Mouse (Mus musculus) layer of hippocampus, adult 9-10 months (tissue): ENCODE measurements around the gene Hesx1.
A peak's percentile ranks its signal among the peaks of the same experiment; 100 is the strongest.

Experiments
- DNase-seq: peaks from one replicate; pipeline ENCODE4 v3.0.0; 2022; ENCODE audit warnings: low spot score

The Hesx1 gene

GRCm38 (mm10) chr14:27013658-27014057 lies 19.4 kb downstream of the Hesx1 start:
- DNase-seq: no peak

GRCm38 (mm10) chr14:27017936-27018335 lies 23.7 kb downstream of the Hesx1 start:
- no peak for DNase-seq

- no peak for DNase-seq
These were observed 25.6 kb downstream of the Hesx1 start for GRCm38 (mm10) chr14:27019850-27020249.

GRCm38 (mm10) chr14:27022876-27023275 lies 28.7 kb downstream of the Hesx1 start:
- no peak for DNase-seq

GRCm38 (mm10) chr14:27024664-27025063 lies 30.4 kb downstream of the Hesx1 start:
- DNase-seq: no peak

- DNase-seq: peak; percentile 61
These were observed 35.6 kb downstream of the Hesx1 start for GRCm38 (mm10) chr14:27029771-27030173.

GRCm38 (mm10) chr14:27031142-27031541 lies 36.9 kb downstream of the Hesx1 start:
- DNase-seq: no peak

- no peak for DNase-seq
These were observed 43.3 kb downstream of the Hesx1 start for GRCm38 (mm10) chr14:27037513-27037912.

GRCm38 (mm10) chr14:27038783-27039182 lies 44.6 kb downstream of the Hesx1 start, which contains the start of gene Il17rd:
Gene Il17rd, plus strand, starts transcription at chr14:27038941.
- peak; percentile 35 for DNase-seq

- DNase-seq: no peak
These were observed 45.3 kb downstream of the Hesx1 start for GRCm38 (mm10) chr14:27039281-27040248.

GRCm38 (mm10) chr14:27040451-27040850 lies 46.2 kb downstream of the Hesx1 start:
- DNase-seq: no peak

GRCm38 (mm10) chr14:27042280-27042983 lies 48.2 kb downstream of the Hesx1 start:
- DNase-seq: no peak

GRCm38 (mm10) chr14:27043416-27043815 lies 49.2 kb downstream of the Hesx1 start:
- no peak for DNase-seq

- DNase-seq: no peak
These were observed 50.2 kb downstream of the Hesx1 start for GRCm38 (mm10) chr14:27044221-27044966.

GRCm38 (mm10) chr14:27044967-27045361 lies 50.7 kb downstream of the Hesx1 start:
- no peak for DNase-seq

- DNase-seq: no peak
These were observed 54.2 kb downstream of the Hesx1 start for GRCm38 (mm10) chr14:27048231-27048956.

GRCm38 (mm10) chr14:27050043-27050442 lies 55.8 kb downstream of the Hesx1 start:
- DNase-seq: no peak

- no peak for DNase-seq
These were observed 56.6 kb downstream of the Hesx1 start for GRCm38 (mm10) chr14:27050560-27051510.

GRCm38 (mm10) chr14:27051511-27051895 lies 57.3 kb downstream of the Hesx1 start:
- DNase-seq: no peak
